Mouse (Mus musculus): ENCODE measurements around the gene Trio. TPM values are rescaled to one million over a fixed set of nuclear protein-coding genes. Genes with fewer than 3 reads are reported as not detected.

Trio gene
- polyA plus RNA-seq, 1 experiment from 2014 or later = 45.3 TPM

DNA sequence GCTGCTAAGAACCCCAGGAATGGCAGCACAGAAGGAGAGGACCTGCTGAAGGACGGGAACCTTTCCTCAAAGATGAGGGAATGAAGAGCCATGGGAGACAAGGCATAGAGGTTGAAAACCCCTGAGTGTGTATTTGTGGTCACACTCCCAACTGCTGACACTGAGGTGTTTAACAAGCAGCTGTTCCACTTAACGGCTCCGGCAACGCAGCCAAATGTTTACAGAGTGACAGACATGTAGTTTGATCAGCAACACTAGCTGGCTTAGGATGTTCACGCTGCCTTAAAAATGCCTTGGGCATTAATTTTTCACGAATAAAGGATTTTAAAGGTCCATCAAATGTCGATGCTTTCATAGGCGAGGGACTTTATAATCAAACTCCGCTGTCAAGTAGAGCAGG lies 106.8 kb downstream of the Trio start:
- Histone ChIP-seq H3K27ac (replicated peaks) (no peak overlapping the region), H3K4me3 (replicated peaks) (no peak overlapping the region), H3K36me3 (0 out of 2 replicates have a peak, but pooled peaks cover 3% of the 10 kb centered on the region), H3K4me2 (replicated peaks) (no peak overlapping the region), H3K4me1 (peaks cover 33% of the 10 kb centered on the region), H3K9me3 (replicated peaks) (no peaks in the 10 kb centered on the region), H3K9ac (no peak overlapping the region), H3K27me3 (no peaks in the 10 kb centered on the region)
- WGBS = 76% methylated on average over 9 of the region's 9 CpGs
- ATAC-seq (ENCODE audit: insufficient number of reproducible peaks, low FRiP score, low TSS enrichment, low read depth) = no peak

DNA sequence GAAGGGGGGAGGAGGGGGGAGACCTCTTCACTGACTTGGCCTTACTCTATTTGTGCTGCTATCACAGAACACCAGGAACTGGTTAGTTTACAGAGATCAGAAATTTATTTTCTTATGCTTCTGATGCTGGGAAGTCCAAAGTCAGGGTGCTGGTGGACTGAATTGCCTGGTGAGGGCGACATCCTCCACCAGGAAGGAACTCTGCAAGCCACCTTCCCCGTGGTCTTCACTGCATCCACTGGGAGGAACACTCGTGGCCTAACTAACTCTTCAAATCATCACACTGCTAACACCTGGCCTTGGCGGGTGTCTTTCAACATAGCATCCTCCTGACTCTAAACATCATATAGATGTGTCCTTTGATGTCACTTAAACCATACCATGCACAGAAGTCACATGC lies 109.4 kb downstream of the Trio start:
- Histone ChIP-seq H3K36me3 (peaks cover 6% of the 10 kb centered on the region; the same call in 1 of the 2 replicates), H3K9ac (no peak overlapping the region), H3K9me3 (replicated peaks) (no peaks in the 10 kb centered on the region), H3K4me3 (replicated peaks) (no peak overlapping the region), H3K27ac (replicated peaks) (no peak overlapping the region), H3K4me2 (replicated peaks) (no peak overlapping the region), H3K4me1 (peaks cover 15% of the 10 kb centered on the region; the same call in 1 of the 2 replicates), H3K27me3 (no peaks in the 10 kb centered on the region)
- WGBS = 68% methylated on average over 4 of the region's 4 CpGs
- no peak for ATAC-seq (ENCODE audit: insufficient number of reproducible peaks, low FRiP score, low TSS enrichment, low read depth)

DNA sequence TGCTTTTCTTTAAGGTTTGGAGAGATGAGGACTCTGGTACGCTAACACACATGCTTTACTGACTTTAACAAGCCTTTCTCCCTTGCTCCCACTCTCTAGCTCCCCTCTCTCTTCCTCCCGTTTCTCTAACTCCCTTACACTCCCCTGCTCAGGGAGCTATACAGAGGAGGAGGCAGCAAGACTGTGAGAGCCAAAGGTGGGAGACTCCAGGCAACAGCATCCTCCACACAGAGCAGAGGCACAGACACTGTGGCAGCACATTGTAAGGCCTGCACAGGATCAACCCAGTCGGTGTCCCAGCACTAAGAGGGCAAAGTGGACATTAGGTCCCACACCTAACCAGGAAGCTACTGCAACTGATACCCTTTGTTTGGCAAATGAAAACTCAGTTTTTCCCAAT lies 112.6 kb downstream of the Trio start:
- H3K27me3 ChIP-seq = no peaks in the 10 kb centered on the region
- H3K27ac ChIP-seq (replicated peaks) = no peak overlapping the region
- no peak for ATAC-seq (ENCODE audit: insufficient number of reproducible peaks, low FRiP score, low TSS enrichment, low read depth)
- WGBS = 74% methylated on average over 3 of the region's 3 CpGs
- no peak overlapping the region for H3K4me3 ChIP-seq (replicated peaks)
- no peak overlapping the region for H3K4me2 ChIP-seq (replicated peaks)
- H3K36me3 ChIP-seq = peaks cover 7% of the 10 kb centered on the region; the same call in 1 of the 2 replicates
- no peak overlapping the region for H3K9ac ChIP-seq
- no peaks in the 10 kb centered on the region for H3K9me3 ChIP-seq (replicated peaks)
- no peaks in the 10 kb centered on the region for H3K4me1 ChIP-seq

DNA sequence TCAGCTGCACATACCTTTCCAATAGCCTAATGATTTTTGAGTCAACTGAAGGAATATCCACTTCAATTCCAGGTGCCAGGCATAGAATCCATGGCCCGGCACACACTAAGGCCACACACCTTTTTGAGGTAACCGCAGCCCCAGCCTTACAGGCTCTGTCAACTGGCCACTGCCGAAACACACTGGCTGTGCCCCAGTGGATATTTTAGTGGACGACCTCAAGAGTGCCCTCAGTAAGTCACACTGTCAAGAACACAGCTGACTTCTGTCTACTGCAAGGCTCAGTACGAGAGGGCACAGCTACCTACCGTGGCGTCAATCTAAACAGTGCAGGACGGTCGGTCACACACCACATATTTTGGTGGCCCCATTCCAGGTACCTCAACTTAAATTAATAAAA lies 114.5 kb downstream of the Trio start:
- Histone ChIP-seq H3K4me2 (replicated peaks) (no peak overlapping the region), H3K36me3 (peaks cover 4% of the 10 kb centered on the region; the same call in 1 of the 2 replicates), H3K4me1 (peaks cover 7% of the 10 kb centered on the region), H3K27me3 (no peaks in the 10 kb centered on the region), H3K9me3 (replicated peaks) (no peaks in the 10 kb centered on the region), H3K27ac (replicated peaks) (no peak overlapping the region), H3K9ac (no peak overlapping the region), H3K4me3 (replicated peaks) (no peak overlapping the region)
- WGBS = 92% methylated on average over 9 of the region's 9 CpGs
- ATAC-seq (ENCODE audit: insufficient number of reproducible peaks, low FRiP score, low TSS enrichment, low read depth) = no peak

DNA sequence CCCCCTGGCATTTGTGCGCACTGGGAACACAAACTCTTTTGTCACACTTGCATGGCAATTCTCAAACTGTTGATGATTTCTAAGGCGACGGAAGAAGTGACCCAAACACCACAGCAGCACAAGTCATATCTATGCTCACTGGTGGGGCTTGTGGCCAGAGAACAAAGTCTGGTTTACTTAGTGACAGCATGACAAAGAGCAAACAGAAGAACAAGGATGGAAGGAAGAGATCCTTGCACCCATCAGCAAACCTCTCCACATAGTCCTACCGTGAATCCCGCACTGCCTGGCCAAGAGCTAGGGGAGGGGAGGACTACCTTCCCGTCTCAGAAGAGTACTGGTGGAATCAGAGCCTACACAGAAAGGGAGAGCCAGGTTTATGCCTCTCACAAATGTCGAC lies 115.5 kb downstream of the Trio start:
- peaks cover 7% of the 10 kb centered on the region for H3K4me1 ChIP-seq
- no peaks in the 10 kb centered on the region for H3K9me3 ChIP-seq (replicated peaks)
- H3K27ac ChIP-seq (replicated peaks) = no peak overlapping the region
- no peaks in the 10 kb centered on the region for H3K27me3 ChIP-seq
- no peak overlapping the region for H3K9ac ChIP-seq
- WGBS = 93% methylated on average over 7 of the region's 7 CpGs
- no peak overlapping the region for H3K4me3 ChIP-seq (replicated peaks)
- no peak overlapping the region for H3K4me2 ChIP-seq (replicated peaks)
- no peak for ATAC-seq (ENCODE audit: insufficient number of reproducible peaks, low FRiP score, low TSS enrichment, low read depth)
- peaks cover 4% of the 10 kb centered on the region; the same call in 1 of the 2 replicates for H3K36me3 ChIP-seq

DNA sequence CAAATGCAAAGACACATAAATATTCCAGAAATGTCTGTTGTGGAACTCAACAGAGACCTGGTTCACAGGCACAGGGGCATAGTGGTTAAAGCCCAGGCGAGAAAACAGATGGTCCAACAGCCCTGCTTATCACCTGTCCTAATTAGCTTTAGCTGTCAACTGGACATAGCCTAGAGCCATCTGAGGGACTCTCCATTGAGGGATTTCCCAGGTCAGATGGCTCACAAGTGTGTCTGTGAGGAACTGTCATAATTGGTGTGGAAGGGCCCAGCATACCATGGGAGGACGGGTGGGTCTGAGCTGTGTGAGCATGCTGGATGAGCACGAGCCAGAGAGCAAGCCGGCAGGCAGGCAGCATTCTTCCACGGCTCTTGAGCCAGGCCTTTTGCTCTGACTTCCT lies 118.0 kb downstream of the Trio start:
- Histone ChIP-seq H3K4me2 (replicated peaks) (no peak overlapping the region), H3K36me3 (peaks cover 13% of the 10 kb centered on the region; the same call in 1 of the 2 replicates), H3K9me3 (replicated peaks) (no peaks in the 10 kb centered on the region), H3K4me1 (peaks cover 7% of the 10 kb centered on the region), H3K4me3 (replicated peaks) (no peak overlapping the region), H3K27ac (replicated peaks) (no peak overlapping the region), H3K27me3 (no peaks in the 10 kb centered on the region), H3K9ac (no peak overlapping the region)
- ATAC-seq (ENCODE audit: insufficient number of reproducible peaks, low FRiP score, low TSS enrichment, low read depth) = no peak
- WGBS = 60% methylated on average over 5 of the region's 5 CpGs

DNA sequence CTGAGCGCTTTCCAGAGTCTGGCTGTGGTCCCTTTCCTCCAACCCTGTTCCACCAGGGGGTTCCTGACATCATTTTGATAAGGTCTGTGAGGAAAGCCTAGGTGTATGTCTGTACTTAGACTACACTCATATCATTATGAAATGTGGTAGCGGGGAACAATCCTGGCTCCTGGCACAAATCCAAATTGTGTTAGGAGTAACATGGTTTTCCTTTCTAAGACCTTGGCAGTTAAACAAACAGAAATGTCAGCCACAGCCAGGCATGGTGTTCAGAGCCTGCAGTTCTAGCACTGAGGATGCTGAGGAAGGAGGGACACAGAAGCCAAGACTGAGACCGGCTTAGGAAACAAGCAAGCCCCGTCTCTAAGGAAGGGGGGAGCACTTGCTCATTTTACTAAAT lies 119.2 kb downstream of the Trio start:
- 44% methylated on average over 4 of the region's 4 CpGs for WGBS

DNA sequence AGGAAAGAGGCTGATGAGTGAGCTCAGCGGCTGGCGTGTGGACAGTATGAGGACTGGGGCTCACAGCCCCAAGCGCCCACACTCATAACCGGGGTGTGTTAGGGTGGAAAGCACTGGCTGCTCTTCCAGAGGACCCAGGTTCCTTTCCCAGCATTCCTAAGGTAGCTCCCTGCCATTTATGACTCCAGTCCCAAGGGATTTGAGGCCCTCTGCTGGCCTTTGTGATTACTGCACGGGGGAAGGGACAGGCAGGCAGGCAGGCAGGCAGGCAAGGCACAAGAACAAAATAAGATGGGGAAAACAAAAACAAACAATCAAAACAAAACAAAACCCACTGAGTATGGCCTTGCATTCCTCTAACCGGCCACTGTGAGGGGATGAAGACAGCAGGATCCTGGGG lies 120.3 kb downstream of the Trio start:
- no peak for ATAC-seq (ENCODE audit: insufficient number of reproducible peaks, low FRiP score, low TSS enrichment, low read depth)
- Histone ChIP-seq H3K4me1 (peaks cover 7% of the 10 kb centered on the region), H3K9me3 (replicated peaks) (no peaks in the 10 kb centered on the region), H3K27ac (replicated peaks) (0 out of 2 replicates have a peak overlapping the region, but pooled peaks have one; percentile 39), H3K27me3 (no peaks in the 10 kb centered on the region), H3K4me2 (replicated peaks) (no peak overlapping the region), H3K36me3 (peaks cover 24% of the 10 kb centered on the region; the same call in 1 of the 2 replicates), H3K4me3 (replicated peaks) (no peak overlapping the region), H3K9ac (no peak overlapping the region)
- WGBS = 81% methylated on average over 6 of the region's 6 CpGs

More for the DNA sequence above, 119.2 kb downstream of the Trio start:
- H3K9ac ChIP-seq = no peak overlapping the region
- no peaks in the 10 kb centered on the region for H3K9me3 ChIP-seq (replicated peaks)
- H3K4me1 ChIP-seq = peaks cover 7% of the 10 kb centered on the region
- no peaks in the 10 kb centered on the region for H3K27me3 ChIP-seq
- no peak for ATAC-seq (ENCODE audit: insufficient number of reproducible peaks, low FRiP score, low TSS enrichment, low read depth)
- H3K4me3 ChIP-seq (replicated peaks) = no peak overlapping the region
- no peak overlapping the region for H3K4me2 ChIP-seq (replicated peaks)
- peaks cover 17% of the 10 kb centered on the region for H3K36me3 ChIP-seq
- no peak overlapping the region for H3K27ac ChIP-seq (replicated peaks)

DNA sequence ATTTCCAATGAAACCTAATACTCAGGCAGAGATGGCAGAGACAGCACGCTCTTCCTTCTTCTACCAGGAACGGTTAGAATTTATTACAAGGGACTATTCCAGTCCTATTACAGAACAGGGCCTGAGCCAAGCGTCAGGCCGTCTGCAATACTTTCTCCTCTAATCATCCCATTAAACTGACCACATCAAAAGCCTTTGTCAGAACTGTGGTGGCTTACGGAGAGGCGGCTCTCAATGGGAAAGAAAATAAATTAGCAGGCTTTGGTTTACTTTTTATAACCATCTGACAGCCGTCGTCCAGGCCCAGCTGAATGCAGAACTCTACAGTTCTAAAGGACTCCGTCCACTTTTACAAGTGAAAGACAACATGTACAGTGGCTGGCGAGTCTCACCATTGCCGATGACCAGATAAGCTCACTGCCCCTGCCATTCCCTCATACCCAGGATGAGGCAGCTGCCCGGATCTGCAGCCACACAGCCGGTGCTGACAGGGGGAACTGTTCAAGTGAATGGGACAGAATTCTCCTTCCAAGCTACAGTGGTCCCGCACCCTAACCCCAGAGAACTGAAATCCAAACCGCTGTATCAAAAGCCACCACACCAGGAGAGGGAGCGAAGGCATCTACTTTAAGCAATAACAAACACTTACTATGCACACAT lies 121.2 kb downstream of the Trio start:
- Histone ChIP-seq H3K9ac (no peak overlapping the region), H3K36me3 (peaks cover 33% of the 10 kb centered on the region; the same call in 1 of the 2 replicates), H3K4me3 (replicated peaks) (no peak overlapping the region), H3K27me3 (no peaks in the 10 kb centered on the region), H3K9me3 (replicated peaks) (no peaks in the 10 kb centered on the region), H3K27ac (replicated peaks) (0 out of 2 replicates have a peak overlapping the region, but pooled peaks have one; percentile 7), H3K4me2 (replicated peaks) (no peak overlapping the region), H3K4me1 (peaks cover 9% of the 10 kb centered on the region)
- 67% methylated on average over 16 of the region's 16 CpGs for WGBS
- no peak for ATAC-seq (ENCODE audit: insufficient number of reproducible peaks, low FRiP score, low TSS enrichment, low read depth)

DNA sequence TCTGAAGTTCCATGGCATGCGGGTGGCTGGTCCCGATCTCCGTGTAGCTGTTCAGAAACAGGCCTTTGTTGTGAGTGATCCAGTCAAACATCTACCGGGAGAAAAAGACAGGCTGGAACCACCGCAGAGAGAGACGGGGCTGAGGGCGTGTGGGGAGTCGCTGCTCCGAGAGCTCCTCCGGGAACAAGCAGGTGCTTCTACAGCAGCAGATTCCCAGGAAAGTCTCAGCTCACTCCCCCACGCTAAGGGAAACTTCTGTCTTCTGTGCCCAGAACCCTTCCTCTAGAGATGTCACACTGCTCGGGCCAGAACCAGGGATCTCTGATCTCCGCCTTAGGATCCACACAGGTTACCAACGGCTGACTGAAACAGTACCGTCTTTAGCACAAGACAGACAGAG lies 124.4 kb downstream of the Trio start:
- ATAC-seq (ENCODE audit: insufficient number of reproducible peaks, low FRiP score, low TSS enrichment, low read depth) = no peak
- no peaks in the 10 kb centered on the region for H3K27me3 ChIP-seq
- no peak overlapping the region for H3K9ac ChIP-seq
- WGBS = 93% methylated on average over 15 of the region's 15 CpGs
- H3K36me3 ChIP-seq = peaks cover 58% of the 10 kb centered on the region
- H3K9me3 ChIP-seq (replicated peaks) = no peaks in the 10 kb centered on the region
- H3K4me1 ChIP-seq = peaks cover 3% of the 10 kb centered on the region; the same call in 1 of the 2 replicates
- no peak overlapping the region for H3K4me2 ChIP-seq (replicated peaks)
- no peak overlapping the region for H3K4me3 ChIP-seq (replicated peaks)
- H3K27ac ChIP-seq (replicated peaks) = no peak overlapping the region

DNA sequence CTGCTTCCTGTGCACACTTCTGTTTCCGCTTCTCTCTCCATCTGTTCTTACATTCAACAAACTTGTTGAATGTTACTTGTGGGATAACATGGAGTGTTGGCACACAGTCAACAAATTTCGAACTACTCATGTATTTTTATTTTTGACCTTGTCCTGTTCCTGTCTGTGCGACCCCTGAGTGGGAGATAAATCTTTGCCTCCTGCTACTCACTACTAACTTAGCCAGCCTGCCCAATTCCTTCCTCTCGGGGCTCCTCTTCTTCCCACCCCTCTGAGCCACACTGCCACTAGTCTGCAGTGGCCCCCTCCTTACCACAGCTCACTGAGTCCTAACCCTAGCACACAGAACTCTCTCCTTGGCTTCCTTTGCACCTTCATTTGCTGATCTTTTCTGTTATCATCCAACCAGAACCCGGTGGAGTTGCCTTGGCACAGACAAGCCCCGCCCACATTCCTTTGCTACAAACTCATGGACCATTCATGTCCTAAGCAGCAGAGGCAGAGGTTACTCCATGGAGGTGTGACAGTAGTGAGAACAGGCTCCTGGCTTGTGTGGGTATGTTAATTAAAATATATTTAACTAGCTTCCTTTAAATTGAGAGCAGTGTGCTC lies 126.7 kb downstream of the Trio start:
- WGBS = 81% methylated on average over 6 of the region's 6 CpGs

More for the DNA sequence above, 126.7 kb downstream of the Trio start:
- Histone ChIP-seq H3K4me3 (replicated peaks) (no peak overlapping the region), H3K9ac (no peak overlapping the region), H3K4me2 (replicated peaks) (no peak overlapping the region), H3K9me3 (replicated peaks) (no peaks in the 10 kb centered on the region), H3K27ac (replicated peaks) (no peak overlapping the region), H3K4me1 (peaks cover 3% of the 10 kb centered on the region; the same call in 1 of the 2 replicates), H3K27me3 (no peaks in the 10 kb centered on the region), H3K36me3 (peaks cover 67% of the 10 kb centered on the region)
- ATAC-seq (ENCODE audit: insufficient number of reproducible peaks, low FRiP score, low TSS enrichment, low read depth) = no peak

Measured in embryonic facial prominence, embryonic 15.5 days (tissue).